Mouse (Mus musculus): ENCODE data around the gene Hoxa13. TPM values are rescaled to one million over a fixed set of nuclear protein-coding genes. Genes with fewer than 3 reads are reported as not detected.

Hoxa13 gene
- polyA plus RNA-seq, 1 experiment from 2014 or later: not detected

DNA sequence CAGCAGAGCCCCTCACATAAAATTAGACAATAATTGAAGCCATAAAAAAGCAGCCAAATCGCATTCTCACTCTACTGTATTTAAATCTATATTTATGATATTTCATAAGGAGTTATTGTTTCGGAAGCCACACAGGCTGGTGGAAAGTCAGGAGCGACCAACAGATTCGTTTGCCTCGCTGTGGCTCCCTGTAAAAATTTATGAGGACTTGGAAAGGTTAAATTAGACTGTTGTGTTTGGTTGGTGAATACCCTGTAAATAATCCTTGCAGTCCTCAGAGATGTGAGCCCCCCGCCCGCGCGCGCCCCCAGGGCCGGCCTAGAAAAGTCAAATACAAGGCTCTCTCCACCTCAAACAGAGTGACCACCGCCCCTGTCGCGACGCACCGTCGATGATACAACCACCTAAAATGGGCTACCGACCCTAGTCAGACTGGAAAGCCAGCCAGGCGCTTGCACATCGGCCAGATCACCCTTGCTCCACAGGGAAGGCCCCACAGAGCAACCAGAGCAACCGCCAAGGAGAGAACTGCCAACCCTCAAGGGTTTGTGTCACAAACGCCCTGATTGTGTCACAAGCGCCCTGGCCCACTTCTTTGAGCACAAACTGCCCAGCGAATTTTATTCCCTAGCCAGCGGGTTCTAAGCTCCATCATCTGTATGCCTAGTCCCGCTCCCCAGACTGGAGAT lies 34.0 kb downstream of the Hoxa13 start:
- H3K4me1 ChIP-seq (replicated peaks): peaks cover 11% of the 10 kb centered on the region
- H3K27ac ChIP-seq (ENCODE audit: poor library complexity, severe bottlenecking): no peak overlapping the region
- no peak overlapping the region for H3K4me2 ChIP-seq
- no peak overlapping the region for H3K9ac ChIP-seq
- no peaks in the 10 kb centered on the region for H3K36me3 ChIP-seq
- ATAC-seq (ENCODE audit: insufficient number of reproducible peaks, low FRiP score): no peak
- H3K27me3 ChIP-seq (replicated peaks): peaks cover 90% of the 10 kb centered on the region
- H3K9me3 ChIP-seq (replicated peaks): no peaks in the 10 kb centered on the region
- 3% methylated on average over 26 of the region's 26 CpGs for WGBS
- no peak overlapping the region for H3K4me3 ChIP-seq

DNA sequence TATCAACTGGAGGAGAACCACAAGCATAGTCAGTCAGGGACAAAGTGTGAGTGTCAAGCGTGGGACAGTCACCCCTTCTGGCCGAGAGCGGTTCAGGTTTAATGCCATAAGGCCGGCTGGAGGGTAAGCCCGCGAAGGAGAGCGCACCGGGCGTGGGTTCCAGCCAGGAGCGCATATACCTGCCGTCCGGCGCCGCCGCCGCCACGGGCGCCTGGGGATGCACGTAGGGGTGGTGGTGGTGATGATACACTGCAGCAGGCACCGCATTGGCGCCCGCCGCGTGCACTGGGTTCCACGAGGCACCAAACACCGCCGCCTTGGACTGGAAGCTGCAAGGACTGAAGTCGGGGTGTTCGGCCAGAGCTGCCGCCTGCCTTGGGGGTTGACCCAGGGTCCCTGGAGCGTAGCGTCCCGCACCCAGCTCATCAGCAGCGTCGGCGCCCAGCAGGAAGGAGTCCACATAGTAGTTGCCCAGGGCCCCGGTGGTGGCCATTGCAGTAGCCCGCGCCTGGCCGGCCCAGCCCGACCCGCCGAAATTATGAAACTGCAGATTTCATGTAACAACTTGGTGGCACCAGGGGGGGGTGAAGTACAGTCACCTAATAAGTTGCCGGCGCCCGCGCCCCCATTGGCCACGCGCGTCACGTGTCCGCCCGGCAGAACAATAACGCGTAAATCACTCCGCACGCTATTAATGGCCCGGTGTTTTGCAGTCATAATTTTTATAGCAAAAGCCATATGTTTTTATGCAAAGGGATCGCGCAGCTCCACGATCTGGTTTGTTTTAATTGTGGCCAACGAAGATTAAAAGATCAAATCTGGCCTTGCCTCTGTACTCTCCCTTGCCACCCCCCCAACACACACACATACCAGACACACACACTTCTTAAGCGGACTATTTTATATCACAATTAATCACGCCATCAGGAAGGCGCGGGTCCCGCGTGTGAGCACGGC lies 34.8 kb downstream of the Hoxa13 start:
- Histone ChIP-seq H3K4me3 (peak overlapping the region; percentile 13), H3K36me3 (no peaks in the 10 kb centered on the region), H3K27me3 (replicated peaks) (peaks cover 95% of the 10 kb centered on the region), H3K4me2 (0 out of 2 replicates have a peak overlapping the region, but pooled peaks have one; percentile 5), H3K9ac (no peak overlapping the region), H3K9me3 (replicated peaks) (no peaks in the 10 kb centered on the region), H3K27ac (ENCODE audit: poor library complexity, severe bottlenecking) (no peak overlapping the region), H3K4me1 (replicated peaks) (peaks cover 16% of the 10 kb centered on the region)
- ATAC-seq (ENCODE audit: insufficient number of reproducible peaks, low FRiP score): no peak
- 2% methylated on average over 69 of the region's 69 CpGs for WGBS

DNA sequence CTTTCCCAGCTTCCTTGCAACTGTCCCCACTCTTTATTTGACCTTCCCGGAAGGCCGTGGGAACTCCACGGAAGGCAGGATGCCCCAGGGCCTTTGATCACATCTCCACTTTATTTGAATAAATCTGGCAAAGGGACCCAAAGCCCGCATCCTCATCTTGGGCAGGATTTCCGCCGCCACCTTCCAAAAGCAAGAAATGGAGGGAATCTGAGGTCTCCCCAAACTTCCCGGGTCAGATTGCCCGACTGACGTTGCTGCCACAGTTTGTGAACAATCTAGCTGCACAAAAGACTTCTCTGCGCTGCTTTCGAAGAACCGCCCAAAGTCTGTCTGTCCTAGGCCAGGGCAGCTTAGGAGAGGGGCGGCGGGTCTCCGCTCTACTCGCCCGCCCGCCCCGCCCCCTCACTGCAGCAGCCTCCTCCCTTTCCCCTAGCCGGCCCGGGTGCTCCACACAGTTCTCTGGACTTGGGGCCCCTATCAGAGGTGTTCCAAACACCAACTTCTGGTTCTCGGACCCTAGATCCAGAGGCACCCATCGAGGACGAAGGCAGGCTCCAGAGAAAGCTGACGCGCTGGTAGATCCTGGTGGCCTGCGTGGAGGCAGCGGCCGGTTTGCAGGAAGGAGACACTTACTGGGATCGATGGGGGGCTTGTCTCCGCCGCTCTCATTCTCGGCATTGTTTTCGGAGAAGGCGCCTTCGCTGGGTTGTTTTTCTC lies 35.6 kb downstream of the Hoxa13 start:
- Histone ChIP-seq H3K4me2 (no peak overlapping the region), H3K4me1 (replicated peaks) (peaks cover 16% of the 10 kb centered on the region), H3K4me3 (no peak overlapping the region), H3K27ac (ENCODE audit: poor library complexity, severe bottlenecking) (no peak overlapping the region), H3K36me3 (no peaks in the 10 kb centered on the region), H3K27me3 (replicated peaks) (peaks cover 95% of the 10 kb centered on the region), H3K9ac (no peak overlapping the region), H3K9me3 (replicated peaks) (no peaks in the 10 kb centered on the region)
- WGBS: 2% methylated on average over 36 of the region's 36 CpGs
- ATAC-seq (ENCODE audit: insufficient number of reproducible peaks, low FRiP score): no peak

DNA sequence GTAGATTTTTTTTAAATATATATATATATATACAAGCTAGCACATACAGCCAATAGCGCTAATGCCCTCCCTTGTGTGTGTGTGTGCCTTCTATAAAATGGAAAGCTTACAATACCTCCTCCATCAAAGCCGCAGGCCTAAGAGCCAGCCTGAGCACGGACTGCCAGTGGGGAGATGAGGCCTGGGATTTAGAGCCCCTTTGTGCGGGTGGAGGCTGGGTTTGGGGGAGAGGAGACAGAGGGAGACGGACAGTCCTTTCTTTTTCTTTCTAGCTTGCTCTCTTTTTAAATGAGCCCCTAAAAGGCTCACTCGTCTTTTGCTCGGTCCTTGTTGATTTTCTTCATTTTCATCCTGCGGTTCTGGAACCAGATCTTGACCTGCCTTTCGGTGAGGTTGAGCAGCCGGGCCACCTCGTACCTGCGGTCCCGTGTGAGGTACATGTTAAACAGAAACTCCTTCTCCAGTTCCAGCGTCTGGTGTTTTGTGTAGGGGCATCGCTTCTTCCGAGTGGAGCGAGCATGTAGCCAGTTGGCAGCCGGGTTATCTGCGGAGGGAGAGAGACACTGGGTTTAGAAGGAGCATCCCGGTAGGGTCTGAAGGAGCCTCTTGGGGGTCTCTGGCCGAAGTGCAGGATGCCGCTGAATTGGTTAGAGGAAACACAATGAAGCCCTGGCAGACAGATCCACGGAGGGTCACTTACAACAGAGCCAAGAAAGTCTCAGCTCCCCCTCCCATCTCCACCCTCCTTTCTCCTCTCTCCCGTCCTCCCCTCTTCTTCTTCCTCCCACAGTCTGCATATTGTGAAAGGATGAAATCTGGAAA lies 36.5 kb downstream of the Hoxa13 start:
- peaks cover 16% of the 10 kb centered on the region for H3K4me1 ChIP-seq (replicated peaks)
- H3K27ac ChIP-seq (ENCODE audit: poor library complexity, severe bottlenecking): no peak overlapping the region
- no peak overlapping the region for H3K9ac ChIP-seq
- no peak overlapping the region for H3K4me3 ChIP-seq
- H3K36me3 ChIP-seq: no peaks in the 10 kb centered on the region
- ATAC-seq (ENCODE audit: insufficient number of reproducible peaks, low FRiP score): no peak
- H3K27me3 ChIP-seq (replicated peaks): peaks cover 95% of the 10 kb centered on the region
- no peaks in the 10 kb centered on the region for H3K9me3 ChIP-seq (replicated peaks)
- WGBS: 2% methylated on average over 24 of the region's 24 CpGs
- H3K4me2 ChIP-seq: no peak overlapping the region

DNA sequence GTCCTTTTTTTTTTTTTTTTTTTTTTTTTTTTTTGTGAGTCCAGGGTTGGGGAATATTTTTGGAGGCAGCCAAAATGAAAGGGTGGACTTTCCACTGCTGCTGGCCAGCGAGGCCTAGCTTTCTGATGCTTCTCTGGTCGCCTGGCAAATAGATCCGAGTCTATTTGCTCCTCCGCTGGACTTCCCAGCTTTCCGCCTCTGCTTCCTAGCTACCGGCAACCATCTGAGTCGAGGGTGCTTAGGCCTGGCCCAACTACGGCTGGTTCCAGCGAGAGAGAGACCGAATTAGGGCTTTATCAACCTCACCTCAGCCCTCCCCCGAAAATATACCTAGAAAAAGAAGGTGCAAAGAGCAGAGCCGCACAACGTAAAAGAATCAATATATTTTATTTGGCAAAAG lies 38.0 kb downstream of the Hoxa13 start:
- 18% methylated on average over 13 of the region's 13 CpGs for WGBS
- no peak for ATAC-seq (ENCODE audit: insufficient number of reproducible peaks, low FRiP score)
- Histone ChIP-seq H3K9me3 (replicated peaks) (no peaks in the 10 kb centered on the region), H3K27me3 (replicated peaks) (peaks cover 98% of the 10 kb centered on the region), H3K27ac (ENCODE audit: poor library complexity, severe bottlenecking) (no peak overlapping the region), H3K4me2 (no peak overlapping the region), H3K36me3 (no peaks in the 10 kb centered on the region), H3K4me3 (no peak overlapping the region), H3K9ac (no peak overlapping the region), H3K4me1 (replicated peaks) (peaks cover 16% of the 10 kb centered on the region)

DNA sequence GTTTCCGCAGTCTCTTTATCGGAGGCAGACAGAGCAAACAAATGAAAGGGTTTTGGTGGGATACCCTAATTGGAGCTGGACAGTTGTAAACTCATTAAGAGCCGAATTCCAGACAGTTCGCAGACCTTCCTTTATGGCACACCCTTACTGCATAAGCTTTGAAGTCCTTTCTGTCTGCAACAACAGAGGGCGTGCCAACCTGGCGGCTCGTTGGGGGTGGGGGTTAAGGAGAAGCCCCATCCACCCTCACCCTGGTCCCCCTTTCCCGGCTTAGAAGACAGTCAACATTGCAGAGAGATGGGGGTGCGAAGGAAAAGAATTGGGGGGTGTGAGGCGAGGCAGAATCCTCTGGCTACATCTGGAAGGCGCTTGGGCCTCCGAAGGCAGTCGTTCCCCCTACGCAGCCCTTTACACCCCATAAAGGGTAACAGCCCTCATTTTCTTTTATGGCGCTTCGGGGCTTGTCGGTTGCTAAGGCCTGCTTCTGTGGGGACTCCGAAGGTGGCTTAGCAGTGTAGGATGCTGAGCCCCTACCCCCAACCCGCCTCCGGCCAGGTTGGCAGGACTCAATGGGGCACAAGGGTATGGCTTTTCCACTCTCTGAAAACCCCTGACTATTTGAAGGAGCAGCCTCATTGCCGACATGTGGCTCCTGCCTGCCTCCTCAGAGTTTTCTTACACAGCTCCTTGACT lies 38.5 kb downstream of the Hoxa13 start:
- no peaks in the 10 kb centered on the region for H3K9me3 ChIP-seq (replicated peaks)
- H3K4me2 ChIP-seq: peak overlapping the region; percentile 85
- no peak overlapping the region for H3K9ac ChIP-seq
- H3K27ac ChIP-seq (ENCODE audit: poor library complexity, severe bottlenecking): no peak overlapping the region
- H3K36me3 ChIP-seq: no peaks in the 10 kb centered on the region
- no peak for ATAC-seq (ENCODE audit: insufficient number of reproducible peaks, low FRiP score)
- 6% methylated on average over 21 of the region's 21 CpGs for WGBS
- H3K4me1 ChIP-seq (replicated peaks): peaks cover 22% of the 10 kb centered on the region
- H3K4me3 ChIP-seq: peak overlapping the region; percentile 54
- peaks cover 98% of the 10 kb centered on the region for H3K27me3 ChIP-seq (replicated peaks)

DNA sequence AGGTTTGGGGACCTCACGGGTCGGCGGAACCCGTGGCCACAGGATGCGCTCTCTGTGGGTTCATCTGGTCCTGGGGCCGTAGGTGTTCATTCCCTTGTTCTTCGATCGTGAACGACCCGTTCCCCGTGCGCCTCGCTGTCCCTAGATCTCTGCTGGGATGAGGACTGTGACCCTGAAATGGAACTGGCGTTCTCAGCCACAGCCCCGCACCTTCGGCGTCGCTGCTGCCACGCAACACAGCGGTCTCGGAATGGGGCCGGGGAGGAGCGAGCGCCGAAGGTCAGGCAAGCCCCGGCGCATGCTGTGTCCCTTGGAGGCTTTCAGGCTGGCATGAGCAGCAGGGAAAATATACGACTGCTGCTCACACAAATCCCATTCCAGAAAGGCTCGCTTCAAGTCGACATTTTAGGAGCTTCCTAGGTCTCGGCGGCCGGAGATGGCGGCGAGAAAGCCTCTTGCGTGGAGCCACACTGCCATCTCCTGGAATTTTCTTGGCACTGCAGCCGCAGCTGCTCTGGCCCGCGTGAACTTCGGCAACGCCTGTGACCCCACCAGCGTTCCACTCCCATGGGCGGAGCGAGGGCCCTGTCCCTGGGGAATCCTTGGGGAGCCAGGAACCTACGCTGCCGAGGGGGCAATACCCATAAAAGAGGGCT lies 39.2 kb downstream of the Hoxa13 start, which contains the start of gene Hoxa7:
TSS of gene Hoxa7 (minus strand) at position 518 of the 656 bp plus-strand sequence.
- no peaks in the 10 kb centered on the region for H3K36me3 ChIP-seq
- H3K9me3 ChIP-seq (replicated peaks): no peaks in the 10 kb centered on the region
- WGBS: under 1% methylated on average over 46 of the region's 46 CpGs
- H3K27ac ChIP-seq (ENCODE audit: poor library complexity, severe bottlenecking): no peak within 1 kb of the TSS
- H3K4me3 ChIP-seq: peak within 1 kb of the TSS; percentile 54
- peaks cover 27% of the 10 kb centered on the region for H3K4me1 ChIP-seq (replicated peaks)
- H3K9ac ChIP-seq: peak within 1 kb of the TSS; percentile 42; the same call in 1 of the 2 replicates
- ATAC-seq (ENCODE audit: insufficient number of reproducible peaks, low FRiP score): peak; percentile 58; the same call in 1 of the 2 replicates
- peak within 1 kb of the TSS; percentile 85 for H3K4me2 ChIP-seq
- peaks cover 98% of the 10 kb centered on the region for H3K27me3 ChIP-seq (replicated peaks)

DNA sequence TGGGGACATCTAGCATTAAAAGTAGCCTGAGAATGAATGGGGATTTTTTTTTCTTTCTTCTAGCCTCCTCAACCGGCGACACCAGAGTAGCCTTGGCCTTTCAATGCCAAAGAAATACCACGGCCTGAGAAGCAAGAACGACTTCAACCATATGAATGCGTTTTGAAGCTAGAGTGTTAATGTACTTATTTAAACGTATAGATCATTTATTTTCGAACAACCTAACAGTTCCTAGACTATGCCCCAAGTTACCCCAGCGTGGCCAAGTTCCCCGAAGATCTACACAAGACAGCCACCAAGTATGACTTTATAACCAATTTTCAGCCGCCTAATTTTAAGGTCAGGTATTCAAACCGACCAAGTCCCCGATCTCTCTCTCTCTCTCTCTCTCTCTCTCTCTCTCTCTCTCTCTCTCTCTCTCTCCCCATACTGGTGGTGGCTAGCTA lies 39.8 kb downstream of the Hoxa13 start:
- no peaks in the 10 kb centered on the region for H3K9me3 ChIP-seq (replicated peaks)
- peaks cover 98% of the 10 kb centered on the region for H3K27me3 ChIP-seq (replicated peaks)
- WGBS: 4% methylated on average over 12 of the region's 12 CpGs
- peak overlapping the region; percentile 85 for H3K4me2 ChIP-seq
- H3K27ac ChIP-seq (ENCODE audit: poor library complexity, severe bottlenecking): no peak overlapping the region
- H3K4me1 ChIP-seq (replicated peaks): peaks cover 25% of the 10 kb centered on the region
- ATAC-seq (ENCODE audit: insufficient number of reproducible peaks, low FRiP score): no peak
- peak overlapping the region; percentile 54 for H3K4me3 ChIP-seq
- no peak overlapping the region for H3K9ac ChIP-seq
- H3K36me3 ChIP-seq: no peaks in the 10 kb centered on the region

DNA sequence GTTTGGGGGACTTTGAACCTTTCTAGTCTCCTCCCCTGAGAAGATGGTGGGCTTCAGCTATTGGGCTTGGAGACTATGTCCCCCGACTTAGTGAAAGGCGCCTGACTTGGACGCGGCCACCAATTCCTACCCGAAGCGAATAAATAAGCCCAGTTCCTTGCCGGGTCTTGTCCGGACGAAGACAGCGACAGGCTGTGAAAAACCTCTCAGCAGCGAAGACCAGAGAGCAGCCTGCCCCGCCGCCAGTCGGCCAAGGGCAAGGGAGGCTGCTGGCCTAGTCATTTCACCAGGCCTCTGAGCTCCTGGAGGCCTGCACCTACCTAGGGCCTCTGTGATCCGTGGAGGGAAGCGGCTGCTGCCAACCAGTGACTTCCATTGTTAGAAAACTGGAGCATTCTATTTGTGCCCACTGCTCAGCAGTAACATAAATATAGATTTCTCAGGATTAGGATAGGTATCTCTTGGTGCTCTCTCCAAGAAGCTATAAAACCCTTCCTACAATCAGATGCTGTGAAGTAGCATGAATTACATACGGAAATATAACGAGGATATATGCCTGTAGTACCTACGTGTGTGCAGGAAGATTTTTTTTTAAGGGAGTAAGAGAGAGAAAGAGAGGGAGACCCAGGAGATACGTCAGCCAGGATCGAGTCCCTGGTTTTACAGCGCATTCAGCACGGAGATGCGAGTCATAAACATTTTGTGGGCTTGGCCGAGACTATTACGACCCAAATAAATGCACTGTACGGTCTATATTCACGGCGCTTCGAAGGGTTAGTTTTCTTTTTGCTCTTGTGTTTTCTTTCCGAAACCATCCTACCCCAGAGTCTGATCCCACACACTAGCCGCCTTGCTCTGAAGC lies 40.4 kb downstream of the Hoxa13 start:
- H3K4me1 ChIP-seq (replicated peaks): peaks cover 22% of the 10 kb centered on the region
- H3K36me3 ChIP-seq: no peaks in the 10 kb centered on the region
- no peak overlapping the region for H3K4me2 ChIP-seq
- no peak for ATAC-seq (ENCODE audit: insufficient number of reproducible peaks, low FRiP score)
- peaks cover 98% of the 10 kb centered on the region for H3K27me3 ChIP-seq (replicated peaks)
- no peak overlapping the region for H3K4me3 ChIP-seq
- 14% methylated on average over 32 of the region's 32 CpGs for WGBS
- H3K9ac ChIP-seq: no peak overlapping the region
- no peaks in the 10 kb centered on the region for H3K9me3 ChIP-seq (replicated peaks)
- H3K27ac ChIP-seq (ENCODE audit: poor library complexity, severe bottlenecking): no peak overlapping the region

Data from heart, embryonic 12.5 days (tissue).